16 mouse cellular contexts compared by ENCODE assay signal in the genomic region with DNA sequence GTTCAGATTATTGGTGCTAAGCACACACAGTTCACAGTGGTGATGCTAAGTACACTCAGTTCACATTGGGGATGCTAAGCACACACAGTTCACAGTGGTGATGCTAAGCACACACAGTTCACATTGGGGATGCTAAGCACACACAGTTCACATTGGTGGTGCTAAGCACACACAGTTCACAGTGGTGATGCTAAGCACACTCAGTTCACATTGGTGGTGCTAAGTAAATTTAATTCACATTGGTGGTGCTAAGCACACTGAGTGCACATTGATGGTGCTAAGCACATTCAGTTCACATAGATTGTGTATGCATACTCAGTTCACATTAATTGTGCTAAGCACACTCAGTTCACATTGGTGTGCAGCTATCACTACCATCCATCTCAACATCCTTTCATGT.
"Had no signal": no experiment of that assay in that cellular context is flagged by ENCODE, and none has a peak within 500 bp of the region (broad histone marks: within the 10 kb centered on the region; RNA-seq: fewer than 3 reads in every experiment).

No protein-coding gene starts in this region.

- DNase-seq: retina, postnatal 1 day; right cerebral cortex, adult 18-20 months; right cerebral cortex, postnatal 14 days; right cerebral cortex, postnatal 25 days; right cerebral cortex, postnatal 4 days; spleen, adult 18-20 months; thymus, adult 18-20 months; thymus, adult 2 months; thymus, postnatal 14 days; thymus, postnatal 25 days; thymus, postnatal 36 days; thymus, postnatal 4 days had no signal

- H3K9me3 ChIP-seq: neural tube, embryonic 13.5 days; neural tube, embryonic 15.5 days; stomach, embryonic 15.5 days had no signal

- H3K27me3 ChIP-seq: neural tube, embryonic 13.5 days; neural tube, embryonic 15.5 days; stomach, embryonic 15.5 days had no signal

- H3K9ac ChIP-seq: neural tube, embryonic 13.5 days; neural tube, embryonic 15.5 days; stomach, embryonic 15.5 days had no signal

- H3K4me1 ChIP-seq: neural tube, embryonic 13.5 days; neural tube, embryonic 15.5 days; stomach, embryonic 15.5 days had no signal

- H3K27ac ChIP-seq: neural tube, embryonic 13.5 days; neural tube, embryonic 15.5 days; stomach, embryonic 15.5 days; stomach, postnatal 0 days had no signal

- H3K4me3 ChIP-seq: neural tube, embryonic 13.5 days; neural tube, embryonic 15.5 days; stomach, embryonic 15.5 days had no signal

- H3K36me3 ChIP-seq: neural tube, embryonic 13.5 days; neural tube, embryonic 15.5 days; stomach, embryonic 15.5 days had no signal
